Comparison of ENCODE assay signal across 8 mouse cellular contexts in genomic region chr5:53590179-53590765, GRCm38 (mm10).
A peak's percentile ranks its signal among the peaks of the same experiment; 100 is the strongest.
DNase-seq lines count a peak whose midpoint lies in the region; ATAC-seq and TF ChIP-seq lines count a peak whose summit lies in the region.

No protein-coding gene starts in this region.

- peaks cover 21% of the 10 kb centered on the region for H3K4me1 ChIP-seq in bone marrow macrophage, adult 2 months (ENCODE audit: control insufficient read depth, insufficient read depth, low read length)
- H3K4me1 ChIP-seq in embryonic fibroblast, embryonic 13.5 days (ENCODE audit: control insufficient read depth, insufficient read depth, low read length): peaks cover 7% of the 10 kb centered on the region
- H3K4me1 ChIP-seq in kidney, embryonic 14.5 days (ENCODE audit: control insufficient read depth, insufficient read depth, low read length): peaks cover 16% of the 10 kb centered on the region
- peaks cover 29% of the 10 kb centered on the region for H3K4me1 ChIP-seq in limb, embryonic 15.5 days

- no peak for TF ChIP-seq CTCF in bone marrow macrophage, adult 2 months (IDR thresholded peaks at IDR 0.05; ENCODE audit: low read depth, low read length)
- no peak for TF ChIP-seq CTCF in embryonic fibroblast, embryonic 13.5 days (IDR thresholded peaks at IDR 0.05; ENCODE audit: borderline replicate concordance, insufficient read depth, low read length)

- peak overlapping the region; percentile 81 for H3K4me2 ChIP-seq in kidney, embryonic 14.5 days (replicated peaks; ENCODE audit: low read depth, low read length)
- peak overlapping the region; percentile 96 for H3K4me2 ChIP-seq in limb, embryonic 15.5 days

- H3K27me3 ChIP-seq in kidney, embryonic 14.5 days (ENCODE audit: control insufficient read depth, insufficient read depth, low read length): no peaks in the 10 kb centered on the region
- H3K27me3 ChIP-seq in limb, embryonic 15.5 days: no peaks in the 10 kb centered on the region

- peak; percentile 88 for ATAC-seq in kidney, embryonic 14.5 days (ENCODE audit: low FRiP score, low TSS enrichment)
- ATAC-seq in limb, embryonic 15.5 days (ENCODE audit: insufficient number of reproducible peaks, low FRiP score, low TSS enrichment, low read depth): peak; percentile 91

- H3K9me3 ChIP-seq in kidney, embryonic 14.5 days (ENCODE audit: control insufficient read depth, low read length): no peaks in the 10 kb centered on the region
- no peaks in the 10 kb centered on the region for H3K9me3 ChIP-seq in limb, embryonic 15.5 days

- peak overlapping the region; percentile 86 for H3K4me3 ChIP-seq in bone marrow macrophage, adult 2 months (ENCODE audit: insufficient read depth, low read length)
- peak overlapping the region; percentile 76 for H3K4me3 ChIP-seq in embryonic fibroblast, embryonic 13.5 days (ENCODE audit: insufficient read depth, low read length)
- peak overlapping the region; percentile 80 for H3K4me3 ChIP-seq in kidney, embryonic 14.5 days (ENCODE audit: low read length)
- peak overlapping the region; percentile 89 for H3K4me3 ChIP-seq in limb, embryonic 15.5 days

- TF ChIP-seq POLR2A in bone marrow macrophage, adult 2 months (IDR thresholded peaks at IDR 0.05; ENCODE audit: borderline replicate concordance, low read depth, low read length): no peak
- TF ChIP-seq POLR2A in embryonic fibroblast, embryonic 13.5 days (IDR thresholded peaks at IDR 0.05; ENCODE audit: low read depth, low read length): peak; percentile 54

- no peaks in the 10 kb centered on the region for H3K36me3 ChIP-seq in kidney, embryonic 14.5 days (ENCODE audit: control insufficient read depth, insufficient read depth, low read length)
- H3K36me3 ChIP-seq in limb, embryonic 15.5 days: no peaks in the 10 kb centered on the region

- peak overlapping the region; percentile 99 for H3K27ac ChIP-seq in bone marrow macrophage, adult 2 months (ENCODE audit: insufficient read depth, low read depth, low read length)
- H3K27ac ChIP-seq in embryonic fibroblast, embryonic 13.5 days (ENCODE audit: insufficient read depth, low read length): peak overlapping the region; percentile 85
- H3K27ac ChIP-seq in kidney, embryonic 14.5 days (ENCODE audit: low read depth, low read length): peak overlapping the region; percentile 95
- peak overlapping the region; percentile 99 for H3K27ac ChIP-seq in limb, embryonic 15.5 days

- under 1% methylated on average over 55 of the region's 59 CpGs for WGBS in kidney, embryonic 14.5 days
- WGBS in limb, embryonic 15.5 days: under 1% methylated on average over 59 of the region's 59 CpGs

- peak overlapping the region; percentile 84 for H3K9ac ChIP-seq in kidney, embryonic 14.5 days (ENCODE audit: low read depth, low read length)
- H3K9ac ChIP-seq in limb, embryonic 15.5 days: peak overlapping the region; percentile 98

- peak; percentile 92 for DNase-seq in A20 (ENCODE audit: low read depth, low spot score)
- DNase-seq in heart, adult 9 months (ENCODE audit: low spot score in 2 of 2): peak; percentile 99
- DNase-seq in monocyte, adult 2 months (ENCODE audit: low read depth in 1 of 2, low spot score in 2 of 2): peak; percentile 81 to 93
- peak; percentile 84 to 90 for DNase-seq in spleen, postnatal 36 days (ENCODE audit: low spot score in 2 of 2)

Comparison
In these comparisons a context has a peak if more than half of its experiments do, and no peak if none do; other contexts are left out.
1. Peak in every context shown above with its lines: DNase-seq, ATAC-seq, H3K4me3 ChIP-seq and H3K27ac ChIP-seq.